Mouse (Mus musculus) testis, adult 2 months (tissue): ENCODE measurements around the gene Myt1l.

Experiments
- CTCF ChIP-seq: fragments of 200-500 bp; IDR thresholded peaks from 2 replicates; pipeline ENCODE4 v1.5.1; 2012; ENCODE audit warnings: low read depth, mild to moderate bottlenecking, inconsistent platforms, low read length, moderate library complexity; ENCODE audit not compliant: control insufficient read depth, insufficient read depth, insufficient replicate concordance
- POLR2A ChIP-seq: fragments of 200-500 bp; IDR thresholded peaks from 2 replicates; pipeline ENCODE4 v1.6.1; 2012; ENCODE audit warnings: low read depth, mild to moderate bottlenecking, inconsistent platforms, low read length, moderate library complexity; ENCODE audit not compliant: control insufficient read depth

- no peak for TF ChIP-seq CTCF
- no peak for TF ChIP-seq POLR2A
These were observed 222.5 kb downstream of the Myt1l start for GRCm38 (mm10) chr12:29750604-29751128.
